Mouse (Mus musculus): ENCODE measurements around the gene Hhipl1.

Gene Hhipl1

GRCm38 (mm10) chr12:108278221-108278918 is 27.7 kb upstream of the Hhipl1 start:
- DNase-seq = no peak

GRCm38 (mm10) chr12:108284455-108285224 is 21.4 kb upstream of the Hhipl1 start:
- no peak for DNase-seq

- DNase-seq = no peak
Measured at GRCm38 (mm10) chr12:108285225-108286011, 20.7 kb upstream of the Hhipl1 start.

GRCm38 (mm10) chr12:108286381-108286780 is 19.7 kb upstream of the Hhipl1 start:
- DNase-seq = no peak

GRCm38 (mm10) chr12:108287011-108287410 is 19.1 kb upstream of the Hhipl1 start:
- DNase-seq = no peak

GRCm38 (mm10) chr12:108288127-108288880 is 17.8 kb upstream of the Hhipl1 start:
- DNase-seq = no peak

- DNase-seq = no peak
Measured at GRCm38 (mm10) chr12:108292419-108292818, 13.7 kb upstream of the Hhipl1 start.

GRCm38 (mm10) chr12:108292957-108293356 is 13.1 kb upstream of the Hhipl1 start:
- peak; percentile 62 to 70 for DNase-seq

GRCm38 (mm10) chr12:108294620-108295019 is 11.4 kb upstream of the Hhipl1 start:
- no peak for DNase-seq

GRCm38 (mm10) chr12:108297033-108297432 is 9.0 kb upstream of the Hhipl1 start:
- no peak for DNase-seq

- no peak for DNase-seq
Measured at GRCm38 (mm10) chr12:108301006-108301405, 5.1 kb upstream of the Hhipl1 start.

- no peak for DNase-seq
Measured at GRCm38 (mm10) chr12:108303778-108304365, 2.2 kb upstream of the Hhipl1 start.

GRCm38 (mm10) chr12:108305172-108305571 is 898 bp upstream of the Hhipl1 start:
- no peak for DNase-seq

- DNase-seq = peak; percentile 45 to 52
Measured at GRCm38 (mm10) chr12:108307553-108307952, 1.5 kb downstream of the Hhipl1 start.

- DNase-seq = no peak
Measured at GRCm38 (mm10) chr12:108308363-108308856, 2.3 kb downstream of the Hhipl1 start.

GRCm38 (mm10) chr12:108309116-108309794 is 3.2 kb downstream of the Hhipl1 start:
- no peak for DNase-seq

- no peak for DNase-seq
Measured at GRCm38 (mm10) chr12:108310041-108310440, 4.0 kb downstream of the Hhipl1 start.

- DNase-seq = no peak
Measured at GRCm38 (mm10) chr12:108310456-108311027, 4.5 kb downstream of the Hhipl1 start.

- no peak for DNase-seq
Measured at GRCm38 (mm10) chr12:108311741-108312290, 5.7 kb downstream of the Hhipl1 start.

- no peak for DNase-seq
Measured at GRCm38 (mm10) chr12:108312432-108312851, 6.4 kb downstream of the Hhipl1 start.
